Mouse (Mus musculus): ENCODE results near the gene Col4a2. TPM values are rescaled to one million over a fixed set of nuclear protein-coding genes. Genes with fewer than 3 reads are reported as not detected.

Gene Col4a2
- polyA plus RNA-seq, 1 experiment: 36.0 TPM

DNA sequence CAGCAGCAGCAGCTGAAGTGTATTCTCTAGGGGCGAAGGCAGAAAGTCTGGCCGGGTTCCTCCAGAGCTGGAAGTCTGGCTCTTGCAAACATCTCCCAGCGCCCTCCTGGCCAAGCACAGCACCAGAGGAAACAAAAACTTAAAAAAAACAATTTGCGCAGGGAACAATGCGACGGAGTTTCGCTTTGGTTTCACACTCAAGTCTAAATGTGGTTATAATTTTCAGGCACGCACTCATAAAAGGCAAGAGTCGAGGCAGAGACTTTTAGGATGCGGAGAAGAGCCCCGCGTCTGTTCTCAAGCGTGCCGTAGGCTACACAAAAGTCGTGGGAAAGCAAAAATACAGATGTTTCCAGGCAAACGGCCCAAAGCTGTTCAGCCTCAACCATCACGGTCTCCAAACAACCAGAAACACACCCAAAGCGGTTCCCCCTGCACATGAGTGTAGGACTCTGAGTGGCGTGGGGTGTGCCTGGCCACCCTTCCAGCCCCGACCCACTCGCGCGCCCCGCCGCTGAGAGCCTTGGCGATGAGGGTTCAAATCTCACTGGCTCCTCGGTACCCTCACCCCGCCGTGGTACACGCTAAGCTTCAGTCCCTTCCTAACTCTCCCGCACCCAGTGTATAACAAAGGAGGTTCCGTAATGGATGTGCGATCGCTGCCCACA is 790 bp upstream of the Col4a2 start:
- Histone ChIP-seq H3K27me3 (ENCODE audit: control insufficient read depth, insufficient read depth, low read length) (peaks cover 3% of the 10 kb centered on the region), H3K27ac (ENCODE audit: insufficient read depth, low read length) (peak overlapping the region; percentile 71), H3K36me3 (ENCODE audit: control insufficient read depth, insufficient read depth, low read length) (no peaks in the 10 kb centered on the region), H3K4me1 (ENCODE audit: control insufficient read depth, insufficient read depth, insufficient read length) (no peaks in the 10 kb centered on the region), H3K4me3 (ENCODE audit: extremely low read depth, insufficient read depth, insufficient read length) (peak overlapping the region; percentile 41)
- DNase-seq (ENCODE audit: low read depth in 1 of 2, low spot score in 2 of 2): no peak
- TF ChIP-seq CTCF (IDR thresholded peaks at IDR 0.05; ENCODE audit: extremely low read depth, insufficient read depth, insufficient read length, insufficient replicate concordance): no peak
- WGBS: 9% methylated on average over 34 of the region's 34 CpGs

DNA sequence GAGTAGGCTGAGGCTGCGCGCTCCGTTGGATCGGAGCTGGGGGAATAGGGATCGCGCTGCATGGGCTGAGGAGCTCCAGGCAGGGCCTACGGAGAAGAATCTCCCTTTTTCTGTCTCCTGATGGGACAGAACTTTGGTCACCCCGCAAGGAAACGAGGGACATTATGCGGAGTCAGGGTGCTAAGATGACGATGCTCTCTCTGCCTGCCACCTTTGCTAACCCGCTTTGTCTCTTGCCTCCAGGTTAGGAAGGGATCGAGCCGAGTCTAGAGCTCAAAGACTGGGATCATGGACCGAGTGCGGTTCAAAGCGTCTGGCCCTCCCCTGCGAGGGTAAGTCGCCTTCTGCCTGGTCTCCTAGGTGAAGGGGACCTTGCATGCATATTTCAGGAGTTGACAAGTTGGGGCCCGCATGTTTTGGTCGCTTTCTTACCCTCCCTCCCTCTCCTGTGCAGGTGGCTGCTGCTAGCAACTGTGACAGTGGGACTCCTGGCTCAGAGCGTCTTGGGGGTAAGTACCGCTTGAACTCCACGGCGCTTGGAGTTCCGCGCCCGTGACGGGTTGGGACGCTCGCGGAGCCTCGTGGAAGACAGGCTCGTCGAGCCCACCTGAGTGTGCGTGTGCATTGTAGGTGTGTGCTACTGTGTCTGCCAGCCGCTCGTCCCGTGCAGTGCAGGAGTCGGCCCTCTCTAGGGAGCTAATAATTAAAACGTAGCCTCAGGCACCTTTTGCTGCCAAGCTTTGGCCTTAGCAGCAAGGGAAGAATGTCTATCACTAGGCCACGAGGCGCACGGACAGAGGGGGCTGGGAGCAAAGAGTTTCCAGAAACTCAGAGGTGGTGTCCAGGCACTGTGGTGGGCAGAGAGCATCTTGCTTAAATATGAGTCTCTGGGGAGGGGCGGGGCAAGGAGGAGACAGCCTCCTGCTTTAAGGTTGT is 839 bp downstream of the Col4a2 start:
- DNase-seq (ENCODE audit: low read depth in 1 of 2, low spot score in 2 of 2): no peak
- TF ChIP-seq CTCF (IDR thresholded peaks at IDR 0.05; ENCODE audit: extremely low read depth, insufficient read depth, insufficient read length, insufficient replicate concordance) (no peak), POLR2A (IDR thresholded peaks at IDR 0.05; ENCODE audit: low read depth, low read length) (no peak)
- H3K36me3 ChIP-seq (ENCODE audit: control insufficient read depth, insufficient read depth, low read length): no peaks in the 10 kb centered on the region
- WGBS: 18% methylated on average over 45 of the region's 45 CpGs
- peak overlapping the region; percentile 65 for H3K27ac ChIP-seq (ENCODE audit: insufficient read depth, low read length)
- H3K4me1 ChIP-seq (ENCODE audit: control insufficient read depth, insufficient read depth, insufficient read length): no peaks in the 10 kb centered on the region
- H3K27me3 ChIP-seq (ENCODE audit: control insufficient read depth, insufficient read depth, low read length): peaks cover 3% of the 10 kb centered on the region
- peak overlapping the region; percentile 42; the same call in 1 of the 2 replicates for H3K4me3 ChIP-seq (ENCODE audit: extremely low read depth, insufficient read depth, insufficient read length)

DNA sequence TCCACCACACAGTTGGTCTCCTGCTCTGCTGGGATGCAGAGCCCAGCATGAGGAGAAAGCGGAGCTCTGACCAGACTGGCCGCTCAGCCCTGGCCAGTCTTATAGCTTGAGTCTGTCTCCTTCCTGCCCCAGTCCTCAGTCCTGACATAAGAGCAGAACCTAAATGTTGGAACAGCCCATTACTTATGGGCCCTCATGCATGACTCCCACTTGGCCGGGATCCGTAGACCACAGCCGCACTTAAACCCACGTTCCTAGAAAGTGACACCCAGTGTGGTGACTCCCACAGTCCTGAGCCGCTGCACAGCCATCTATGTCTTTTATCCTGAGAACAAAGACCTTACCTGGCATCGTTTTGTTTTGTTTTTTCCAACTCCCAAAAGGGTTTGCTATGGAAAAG is 2.0 kb downstream of the Col4a2 start:
- 84% methylated on average over 8 of the region's 8 CpGs for WGBS
- Histone ChIP-seq H3K36me3 (ENCODE audit: control insufficient read depth, insufficient read depth, low read length) (no peaks in the 10 kb centered on the region), H3K27ac (ENCODE audit: insufficient read depth, low read length) (no peak overlapping the region), H3K4me1 (ENCODE audit: control insufficient read depth, insufficient read depth, insufficient read length) (no peaks in the 10 kb centered on the region), H3K4me3 (ENCODE audit: extremely low read depth, insufficient read depth, insufficient read length) (no peak overlapping the region), H3K27me3 (ENCODE audit: control insufficient read depth, insufficient read depth, low read length) (peaks cover 3% of the 10 kb centered on the region)
- no peak for TF ChIP-seq POLR2A (IDR thresholded peaks at IDR 0.05; ENCODE audit: low read depth, low read length)
- TF ChIP-seq CTCF (IDR thresholded peaks at IDR 0.05; ENCODE audit: extremely low read depth, insufficient read depth, insufficient read length, insufficient replicate concordance): no peak
- DNase-seq (ENCODE audit: low read depth in 1 of 2, low spot score in 2 of 2): no peak

DNA sequence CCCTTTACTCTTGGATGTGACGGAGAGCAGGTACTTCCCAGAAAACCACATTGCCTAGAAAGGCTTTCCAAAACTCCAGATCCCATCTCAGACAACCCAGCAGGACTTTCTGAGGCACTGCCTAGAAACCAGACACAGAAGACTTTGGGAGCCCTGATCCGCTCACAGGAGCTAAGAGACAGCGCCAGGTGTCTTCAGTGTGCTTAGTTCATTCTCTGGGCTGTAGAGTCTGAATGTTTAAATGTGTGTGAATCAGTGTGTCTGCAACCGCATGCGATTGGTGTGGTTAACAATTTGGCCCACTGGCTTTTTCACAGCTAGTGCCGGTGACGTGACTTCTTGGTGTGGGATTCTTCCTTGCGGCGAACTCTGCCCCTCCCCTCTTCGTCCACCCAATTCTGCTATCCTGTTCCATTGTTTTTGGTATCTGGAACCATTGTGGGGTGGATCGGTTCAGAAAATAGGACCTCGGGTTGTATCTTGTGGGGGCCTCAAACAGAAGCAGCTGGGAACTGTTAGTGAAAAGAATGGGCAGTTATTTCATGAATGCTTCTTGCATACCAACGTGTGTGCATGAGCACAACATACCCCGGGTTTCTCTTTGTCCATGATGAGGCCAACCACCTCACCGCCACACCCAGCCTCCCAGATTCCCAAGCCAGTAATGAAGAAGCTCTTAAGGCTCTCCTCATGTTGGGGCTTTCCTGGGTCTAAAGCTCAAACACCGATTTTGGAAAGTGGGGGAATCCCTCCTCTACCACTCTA is 2.8 kb downstream of the Col4a2 start:
- Histone ChIP-seq H3K27me3 (ENCODE audit: control insufficient read depth, insufficient read depth, low read length) (peaks cover 3% of the 10 kb centered on the region), H3K36me3 (ENCODE audit: control insufficient read depth, insufficient read depth, low read length) (no peaks in the 10 kb centered on the region), H3K4me3 (ENCODE audit: extremely low read depth, insufficient read depth, insufficient read length) (no peak overlapping the region), H3K4me1 (ENCODE audit: control insufficient read depth, insufficient read depth, insufficient read length) (no peaks in the 10 kb centered on the region), H3K27ac (ENCODE audit: insufficient read depth, low read length) (no peak overlapping the region)
- DNase-seq (ENCODE audit: low read depth in 1 of 2, low spot score in 2 of 2): no peak
- TF ChIP-seq CTCF (IDR thresholded peaks at IDR 0.05; ENCODE audit: extremely low read depth, insufficient read depth, insufficient read length, insufficient replicate concordance) (no peak), POLR2A (IDR thresholded peaks at IDR 0.05; ENCODE audit: low read depth, low read length) (no peak)
- 87% methylated on average over 16 of the region's 16 CpGs for WGBS

DNA sequence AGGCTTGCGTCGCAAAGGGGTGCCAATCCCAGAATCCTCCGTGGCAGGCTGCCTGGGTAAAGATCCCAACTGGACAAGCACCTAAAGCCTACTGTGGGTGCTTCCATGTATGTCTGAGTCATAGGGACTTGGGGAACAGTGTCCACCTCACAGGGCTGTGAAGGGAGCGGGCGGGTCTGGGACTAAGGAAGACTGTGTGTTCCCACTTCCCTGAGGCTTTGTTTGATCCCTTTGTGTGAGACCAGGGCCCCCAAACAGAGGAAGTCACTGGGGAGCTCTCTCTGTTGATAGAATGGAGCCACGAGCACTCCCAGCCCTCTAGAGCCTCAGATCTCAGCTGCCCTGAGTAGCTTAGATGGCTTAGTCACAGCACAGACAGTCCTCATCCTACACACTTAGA is 3.5 kb downstream of the Col4a2 start:
- H3K36me3 ChIP-seq (ENCODE audit: control insufficient read depth, insufficient read depth, low read length): no peaks in the 10 kb centered on the region
- 70% methylated on average over 6 of the region's 6 CpGs for whole genome bisulfite sequencing
- TF ChIP-seq POLR2A (IDR thresholded peaks at IDR 0.05; ENCODE audit: low read depth, low read length) (no peak), CTCF (IDR thresholded peaks at IDR 0.05; ENCODE audit: extremely low read depth, insufficient read depth, insufficient read length, insufficient replicate concordance) (no peak)

DNA sequence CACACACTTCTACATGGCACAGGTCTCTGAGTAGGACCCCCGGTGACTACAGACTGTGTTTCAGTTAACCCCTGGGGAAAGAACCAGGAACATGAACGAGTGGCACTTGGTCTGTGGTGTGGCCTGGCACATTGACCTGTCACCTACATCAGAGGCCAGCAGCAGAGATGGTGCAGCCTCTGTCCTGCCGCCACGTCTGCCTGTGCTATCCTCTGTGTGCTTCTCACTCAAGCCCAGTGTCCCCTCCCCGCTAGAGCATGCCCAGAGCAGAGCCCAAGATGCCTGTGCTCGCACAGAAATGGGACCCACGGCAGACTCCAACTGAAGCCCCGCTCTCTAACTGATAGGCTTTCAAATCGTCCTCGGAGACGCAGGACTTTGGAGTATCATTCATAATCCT is 6.8 kb downstream of the Col4a2 start:
- Histone ChIP-seq H3K4me1 (ENCODE audit: control insufficient read depth, insufficient read depth, insufficient read length) (no peaks in the 10 kb centered on the region), H3K27me3 (ENCODE audit: control insufficient read depth, insufficient read depth, low read length) (no peaks in the 10 kb centered on the region), H3K36me3 (ENCODE audit: control insufficient read depth, insufficient read depth, low read length) (no peaks in the 10 kb centered on the region), H3K4me3 (ENCODE audit: extremely low read depth, insufficient read depth, insufficient read length) (no peak overlapping the region), H3K27ac (ENCODE audit: insufficient read depth, low read length) (no peak overlapping the region; the same call in 1 of the 2 replicates)
- 88% methylated on average over 11 of the region's 11 CpGs for WGBS
- TF ChIP-seq CTCF (IDR thresholded peaks at IDR 0.05; ENCODE audit: extremely low read depth, insufficient read depth, insufficient read length, insufficient replicate concordance) (no peak), POLR2A (IDR thresholded peaks at IDR 0.05; ENCODE audit: low read depth, low read length) (no peak)
- no peak for DNase-seq (ENCODE audit: low read depth in 1 of 2, low spot score in 2 of 2)

More for the DNA sequence above, 3.5 kb downstream of the Col4a2 start:
- Histone ChIP-seq H3K27me3 (ENCODE audit: control insufficient read depth, insufficient read depth, low read length) (peaks cover 3% of the 10 kb centered on the region), H3K4me3 (ENCODE audit: extremely low read depth, insufficient read depth, insufficient read length) (no peak overlapping the region), H3K27ac (ENCODE audit: insufficient read depth, low read length) (no peak overlapping the region), H3K4me1 (ENCODE audit: control insufficient read depth, insufficient read depth, insufficient read length) (no peaks in the 10 kb centered on the region)
- DNase-seq (ENCODE audit: low read depth in 1 of 2, low spot score in 2 of 2): no peak
